Mouse (Mus musculus) cerebellum, adult 11 months (tissue): ENCODE data around the gene Slk.

ENCODE experiments used
- DNase-seq: peaks from one replicate; pipeline ENCODE4 v3.0.0; 2022

Gene Slk

DNA sequence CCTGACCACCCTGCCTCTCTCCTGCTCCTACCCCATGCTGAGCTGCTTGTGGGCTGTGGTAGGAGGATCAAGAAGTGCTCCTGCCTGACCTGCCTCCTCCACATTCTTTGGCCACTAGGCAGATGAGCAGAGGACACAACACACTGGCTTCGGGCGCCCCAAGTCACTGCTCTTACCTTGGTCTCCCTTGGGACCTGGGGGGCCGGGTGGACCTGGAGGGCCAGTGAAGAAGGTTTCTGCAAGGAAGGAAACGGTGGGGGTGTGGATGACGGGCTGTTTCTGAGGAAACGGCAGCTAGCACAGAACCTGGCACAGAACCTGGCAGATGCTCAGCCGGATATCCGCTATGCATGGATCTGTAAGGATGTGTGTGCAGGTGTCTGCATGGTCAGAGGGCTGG is 73.7 kb downstream of the Slk start:
- DNase-seq: no peak

DNA sequence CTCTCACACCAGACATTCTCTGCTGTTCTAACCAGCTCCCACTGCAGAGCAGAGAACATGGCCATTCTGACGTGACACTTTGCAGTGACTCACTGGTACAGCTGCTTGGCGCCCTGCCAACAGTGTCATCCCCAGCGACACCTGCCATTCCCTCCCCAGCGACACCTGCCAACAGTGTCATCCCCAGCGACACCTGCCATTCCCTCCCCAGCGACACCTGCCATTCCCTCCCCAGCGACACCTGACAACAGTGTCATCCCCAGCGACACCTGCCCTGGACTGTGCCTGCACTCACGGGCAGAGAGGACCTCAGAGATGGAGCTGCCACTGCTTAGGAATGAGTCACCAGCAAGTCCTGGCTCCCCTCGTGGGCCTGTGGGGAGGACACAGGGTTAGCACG is 75.4 kb downstream of the Slk start:
- no peak for DNase-seq

DNA sequence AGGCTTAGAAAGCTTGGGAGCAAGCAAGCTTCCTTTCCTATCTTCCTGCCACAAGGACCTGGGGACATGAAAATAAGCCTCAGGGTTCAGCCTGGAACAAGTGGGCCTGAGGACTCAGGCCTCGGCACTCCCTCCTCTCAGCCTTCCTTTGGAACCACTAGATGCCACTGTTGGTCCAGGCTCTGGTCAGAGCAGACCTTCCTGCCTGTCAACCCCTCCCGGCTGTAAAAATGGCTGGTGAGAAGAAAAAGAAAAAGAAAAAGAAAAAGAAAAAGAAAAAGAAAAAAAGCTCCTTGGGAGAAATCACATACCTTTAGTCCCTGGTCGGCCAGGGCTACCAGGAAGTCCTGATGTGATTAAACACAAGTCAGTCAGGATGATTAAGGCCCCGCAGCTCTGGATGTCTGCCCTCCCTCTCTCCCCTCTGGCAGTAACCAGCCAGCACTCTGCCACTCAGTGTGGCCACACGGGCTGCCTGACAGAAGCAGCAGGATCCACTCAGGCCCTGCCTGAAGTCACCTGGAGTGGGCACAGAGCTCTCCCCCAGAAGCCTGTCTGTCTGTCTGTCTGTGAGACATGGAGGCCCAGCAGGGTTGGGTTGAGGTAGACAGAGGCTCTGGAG is 79.5 kb downstream of the Slk start:
- peak; percentile 40 for DNase-seq

DNA sequence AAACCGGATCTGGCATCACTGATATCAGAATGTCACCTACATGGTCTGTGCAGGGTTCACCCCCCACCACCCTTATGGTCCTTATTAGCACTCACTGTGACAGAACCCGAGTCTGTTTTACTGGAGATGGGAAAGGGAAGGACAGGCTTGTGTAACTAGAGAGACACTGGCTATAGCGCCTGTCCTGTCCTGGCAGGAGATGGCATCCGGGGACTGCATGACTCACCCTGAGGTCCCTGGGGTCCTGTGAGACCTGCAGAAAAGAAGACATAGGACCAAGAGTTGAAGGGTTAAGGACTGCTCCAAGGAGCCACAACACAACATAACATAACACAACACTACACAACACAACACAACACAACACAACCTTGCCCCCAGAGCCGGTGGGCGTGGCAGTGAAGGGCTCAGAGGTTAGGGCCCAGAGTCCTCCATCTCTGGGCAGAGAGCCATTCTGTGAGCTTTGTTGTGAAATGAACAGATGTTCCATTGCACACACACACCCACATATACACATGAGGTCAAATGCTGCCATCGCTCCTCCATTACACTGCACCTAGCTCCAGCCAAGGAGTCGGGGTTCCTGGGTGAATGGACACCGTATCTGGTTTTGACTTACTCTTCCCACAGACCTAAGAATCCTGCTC is 80.4 kb downstream of the Slk start:
- DNase-seq: no peak

DNA sequence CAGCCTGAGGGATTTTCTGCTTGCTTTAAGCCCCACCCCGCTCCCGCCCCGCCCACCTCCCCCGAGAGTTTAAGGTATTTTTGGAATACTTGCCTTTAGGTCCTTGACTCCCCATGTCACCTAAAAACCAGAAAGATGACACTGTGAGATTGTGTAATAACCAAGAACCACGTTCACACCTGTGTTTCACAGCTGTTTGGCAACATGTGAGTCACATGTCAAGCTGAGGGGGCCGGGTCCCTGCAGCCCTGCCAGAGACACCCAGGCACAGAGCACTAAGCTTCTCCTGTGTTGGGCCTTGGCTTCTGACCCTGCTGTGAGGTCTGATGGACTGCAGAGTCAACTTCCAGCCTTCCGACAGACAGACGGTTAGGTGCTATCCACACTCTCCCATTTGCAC is 88.1 kb downstream of the Slk start:
- DNase-seq: no peak

DNA sequence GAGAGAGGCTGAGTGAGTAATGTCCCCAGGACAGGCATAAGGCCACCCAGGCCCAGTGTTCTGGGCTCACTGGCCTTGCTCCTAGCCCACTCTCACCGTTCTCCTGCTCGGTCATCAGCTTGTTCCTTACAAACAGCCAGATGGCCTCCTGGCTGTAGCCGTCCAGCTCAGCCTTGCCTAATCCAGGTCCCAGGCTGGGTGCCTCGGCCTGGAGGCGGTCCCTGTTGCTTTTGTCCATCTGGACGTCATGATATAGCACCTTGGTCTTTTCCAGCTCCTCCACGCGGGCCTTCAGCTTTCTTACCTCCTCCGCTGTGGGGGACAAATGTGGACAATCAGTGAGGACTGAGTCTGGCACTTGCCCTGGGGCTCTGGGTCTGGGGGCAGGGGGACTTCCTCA is 88.9 kb downstream of the Slk start:
- DNase-seq: peak; percentile 65

DNA sequence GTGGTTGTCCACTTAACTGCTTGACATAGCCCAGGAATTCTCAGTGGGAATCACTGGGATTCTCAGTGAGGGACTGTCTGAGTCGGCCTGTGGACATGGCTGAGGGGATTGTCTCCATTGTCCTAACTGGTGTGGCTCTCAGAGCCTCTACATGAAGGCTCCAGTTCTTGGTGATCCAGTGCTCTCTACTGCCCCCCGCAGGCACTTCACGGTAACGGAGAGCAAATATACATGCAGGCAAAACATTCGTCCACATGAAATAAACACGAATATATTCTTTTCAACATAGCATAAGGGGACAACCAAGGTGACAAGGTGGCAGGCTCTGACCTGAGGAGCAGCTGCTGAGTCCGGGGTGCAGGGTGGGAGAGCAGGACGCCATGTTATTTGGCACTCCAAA is 94.9 kb downstream of the Slk start:
- peak; percentile 31 for DNase-seq

DNA sequence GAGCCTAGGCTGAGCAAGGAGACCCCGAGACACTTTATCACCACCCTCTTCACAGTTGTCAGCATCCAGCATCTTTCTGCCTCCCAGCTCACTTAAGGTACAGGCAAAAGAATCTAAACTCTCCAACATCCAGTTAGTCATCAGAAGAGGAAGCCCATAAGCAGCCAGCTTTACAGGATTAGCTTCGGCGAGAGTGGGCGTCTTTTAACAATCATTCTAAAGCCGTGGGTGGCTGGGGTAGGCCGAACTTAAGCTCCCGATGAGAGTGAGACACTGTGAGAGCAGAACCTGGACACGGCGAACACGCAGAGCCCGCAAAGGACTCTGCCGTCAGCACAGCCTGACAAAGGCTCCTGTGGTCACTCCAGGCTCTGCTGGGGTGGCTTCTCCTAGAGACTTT is 99.2 kb downstream of the Slk start:
- no peak for DNase-seq

DNA sequence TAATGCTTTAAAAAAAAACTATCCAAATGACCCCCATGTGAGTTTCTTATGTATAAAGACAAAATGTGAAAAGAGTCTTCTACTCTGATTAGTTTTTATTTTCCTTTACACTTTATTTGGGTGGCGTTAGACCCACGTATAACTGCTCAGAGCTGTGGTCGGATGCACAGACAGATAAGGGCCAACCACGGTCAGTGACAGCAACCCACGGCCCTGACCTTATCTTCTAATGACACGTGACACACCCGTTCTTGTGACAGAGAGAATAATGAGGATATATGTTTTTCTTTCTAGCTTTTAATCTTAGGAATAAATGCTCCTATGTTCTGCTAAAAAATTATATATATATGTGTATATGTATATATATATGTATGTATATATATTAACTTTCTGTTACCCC is 110.1 kb downstream of the Slk start:
- no peak for DNase-seq

DNA sequence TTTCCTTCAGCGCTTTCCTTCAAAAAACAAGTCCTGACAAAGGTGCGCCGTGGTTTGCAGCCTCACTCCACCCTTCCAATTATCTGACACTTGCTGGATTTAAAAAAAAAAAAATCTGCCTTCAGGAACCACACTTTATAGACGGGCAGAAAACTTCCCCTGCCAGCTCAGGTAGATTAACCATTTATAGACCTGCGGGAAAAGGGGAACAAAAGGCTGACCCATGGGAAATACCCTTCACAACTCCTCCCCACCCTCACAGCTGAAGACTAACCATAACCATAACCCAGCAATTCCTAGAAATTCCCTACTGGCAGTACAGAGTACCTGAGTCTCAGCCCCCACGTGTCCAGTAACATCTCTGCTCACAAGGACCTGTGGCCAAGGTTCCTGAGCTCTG is 112.5 kb downstream of the Slk start, which contains the start of gene Col17a1:
TSS of gene Col17a1 (minus strand) at position 101 of the 400 bp plus-strand sequence.
- DNase-seq: no peak
